Mouse (Mus musculus): Measurements from ENCODE around the gene Mogs. TPM values are rescaled to one million over a fixed set of nuclear protein-coding genes. Genes with fewer than 3 reads are reported as not detected.

The Mogs gene
- total and polyA plus RNA-seq, 3 experiments = 150 to 209 TPM; not detected in 1

DNA sequence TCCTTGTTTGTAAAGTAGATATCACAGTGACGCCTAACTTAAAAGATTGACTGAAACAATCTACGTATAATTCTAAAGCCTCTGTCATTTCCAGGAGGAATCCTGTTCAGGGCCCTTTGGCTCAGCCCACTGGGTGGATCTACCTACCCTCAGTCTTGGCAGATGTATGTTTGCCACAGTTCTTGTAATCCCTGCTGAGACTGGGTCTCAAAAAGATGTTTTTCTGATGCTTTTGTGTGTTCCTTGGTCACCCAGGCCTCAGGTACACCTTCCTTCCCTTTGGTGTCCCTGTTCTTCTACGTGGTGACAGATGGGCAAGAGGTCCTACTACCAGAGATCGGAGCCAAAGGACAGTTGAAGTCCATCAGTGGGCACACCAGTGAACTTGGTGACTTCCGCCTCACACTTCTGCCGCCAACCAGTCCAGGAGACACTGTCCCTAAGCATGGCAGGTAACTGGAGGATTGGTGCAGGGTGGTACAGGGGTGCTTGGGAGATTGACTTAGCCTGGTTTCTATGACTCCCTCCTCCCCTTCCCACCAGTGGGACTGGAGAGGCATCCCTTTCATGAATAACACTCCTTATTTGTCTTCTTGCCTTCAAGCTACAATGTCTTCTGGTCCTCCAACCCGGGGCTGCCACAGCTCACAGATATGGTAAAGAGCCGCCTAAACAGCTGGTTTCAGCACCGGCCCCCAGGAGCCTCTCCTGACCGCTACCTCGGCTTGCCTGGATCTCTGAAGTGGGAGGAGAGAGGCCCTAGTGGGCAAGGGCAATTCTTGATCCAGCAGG lies 1.3 kb downstream of the Mogs start:
- Histone ChIP-seq H3K9ac (ENCODE audit: control insufficient read depth, low read depth, low read length, poor library complexity, severe bottlenecking) (peak overlapping the region; percentile 88), H3K4me1 (ENCODE audit: control insufficient read depth in 1 of 2, insufficient read depth in 2 of 2, low read length in 2 of 2) (peaks cover 0 to 19% of the 10 kb centered on the region in 2 experiments; a peak in 2 of 4 replicates), H3K27me3 (ENCODE audit: control insufficient read depth in 1 of 2, insufficient read depth in 2 of 2, low read length in 2 of 2) (no peaks in the 10 kb centered on the region), H3K9me3 (replicated peaks; ENCODE audit: insufficient read depth, low read length) (no peaks in the 10 kb centered on the region), H3K4me3 (ENCODE audit: control insufficient read depth in 1 of 2, insufficient read depth in 1 of 2, low read depth in 2 of 2, low read length in 2 of 2) (peak overlapping the region; percentile 89 to 94), H3K36me3 (ENCODE audit: control insufficient read depth in 1 of 2, insufficient read depth in 2 of 2, low read length in 2 of 2) (peaks cover 0 to 15% of the 10 kb centered on the region in 2 experiments; a peak in 2 of 4 replicates), H3K79me2 (ENCODE audit: control insufficient read depth, insufficient read depth, low read length, poor library complexity) (peaks cover 35% of the 10 kb centered on the region), H3K27ac (ENCODE audit: control insufficient read depth, low read depth, low read length) (peak overlapping the region; percentile 4)
- TF ChIP-seq E2F4 (IDR thresholded peaks at IDR 0.05; ENCODE audit: borderline replicate concordance, low read depth, low read length) (no peak), CHD2 (IDR thresholded peaks at IDR 0.05; ENCODE audit: low read length) (no peak), MEF2A (IDR thresholded peaks at IDR 0.05; ENCODE audit: extremely low read depth, insufficient replicate concordance, low read depth, low read length, poor library complexity, severe bottlenecking) (no peak), MAZ (IDR thresholded peaks at IDR 0.05; ENCODE audit: low read depth, low read length) (no peak), ZKSCAN1 (IDR thresholded peaks at IDR 0.05; ENCODE audit: low read depth, low read length) (no peak), ETS1 (IDR thresholded peaks at IDR 0.05; ENCODE audit: low read depth, low read length) (no peak), RCOR1 (IDR thresholded peaks at IDR 0.05; ENCODE audit: low read depth, low read length) (no peak), SIN3A (IDR thresholded peaks at IDR 0.05; ENCODE audit: low read length) (no peak), GATA1 (IDR thresholded peaks at IDR 0.05; ENCODE audit: low read depth, low read length) (no peak), UBTF (IDR thresholded peaks at IDR 0.05; ENCODE audit: borderline replicate concordance, insufficient read depth, low read depth, low read length) (no peak), TBP (IDR thresholded peaks at IDR 0.05; ENCODE audit: low read depth, low read length) (no peak), SMC3 (IDR thresholded peaks at IDR 0.05; ENCODE audit: low read depth, low read length) (no peak), EP300 (IDR thresholded peaks at IDR 0.05; ENCODE audit: low read depth in 1 of 2, low read length in 2 of 2) (no peak), JUND (IDR thresholded peaks at IDR 0.05; ENCODE audit: low read depth, low read length) (no peak), MYB (IDR thresholded peaks at IDR 0.05; ENCODE audit: low read depth, low read length) (no peak), NELFE (IDR thresholded peaks at IDR 0.05; ENCODE audit: low read depth, low read length) (no peak)
- no peak for DNase-seq (ENCODE audit: low read depth, low spot score)

DNA sequence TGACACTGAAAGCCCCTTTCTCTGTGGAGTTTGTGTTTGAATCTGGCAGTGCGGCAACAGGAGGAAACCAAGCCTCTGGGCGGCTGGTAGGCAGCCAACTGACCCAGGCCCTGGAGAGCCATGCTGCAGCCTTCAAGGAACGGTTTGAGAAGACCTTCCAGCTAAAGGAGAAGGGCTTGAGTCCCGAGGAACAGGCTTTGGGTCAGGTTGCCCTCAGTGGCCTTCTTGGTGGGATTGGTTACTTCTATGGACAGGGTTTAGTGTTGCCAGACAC lies 1.8 kb downstream of the Mogs start:
- H3K4me1 ChIP-seq (ENCODE audit: control insufficient read depth in 1 of 2, insufficient read depth in 2 of 2, low read length in 2 of 2) = peaks cover 0 to 19% of the 10 kb centered on the region in 2 experiments; a peak in 2 of 4 replicates
- H3K4me3 ChIP-seq (ENCODE audit: control insufficient read depth in 1 of 2, insufficient read depth in 1 of 2, low read depth in 2 of 2, low read length in 2 of 2) = no peak overlapping the region; a peak in 1 of 4 replicates
- no peaks in the 10 kb centered on the region for H3K27me3 ChIP-seq (ENCODE audit: control insufficient read depth in 1 of 2, insufficient read depth in 2 of 2, low read length in 2 of 2)
- no peak for DNase-seq (ENCODE audit: low read depth, low spot score)
- no peak overlapping the region; the same call in 1 of the 2 replicates for H3K9ac ChIP-seq (ENCODE audit: control insufficient read depth, low read depth, low read length, poor library complexity, severe bottlenecking)
- H3K79me2 ChIP-seq (ENCODE audit: control insufficient read depth, insufficient read depth, low read length, poor library complexity) = peaks cover 36% of the 10 kb centered on the region
- H3K36me3 ChIP-seq (ENCODE audit: control insufficient read depth in 1 of 2, insufficient read depth in 2 of 2, low read length in 2 of 2) = peaks cover 0 to 15% of the 10 kb centered on the region in 2 experiments; a peak in 2 of 4 replicates
- H3K9me3 ChIP-seq (replicated peaks; ENCODE audit: insufficient read depth, low read length) = no peaks in the 10 kb centered on the region
- no peak overlapping the region for H3K27ac ChIP-seq (ENCODE audit: control insufficient read depth, low read depth, low read length)
- TF ChIP-seq JUND (IDR thresholded peaks at IDR 0.05; ENCODE audit: low read depth, low read length) = no peak
- no peak for TF ChIP-seq ETS1 (IDR thresholded peaks at IDR 0.05; ENCODE audit: low read depth, low read length)
- TF ChIP-seq HCFC1 (IDR thresholded peaks at IDR 0.05; ENCODE audit: low read depth, low read length) = no peak
- no peak for TF ChIP-seq UBTF (IDR thresholded peaks at IDR 0.05; ENCODE audit: borderline replicate concordance, insufficient read depth, low read depth, low read length)
- TF ChIP-seq E2F4 (IDR thresholded peaks at IDR 0.05; ENCODE audit: borderline replicate concordance, low read depth, low read length) = no peak
- no peak for TF ChIP-seq NELFE (IDR thresholded peaks at IDR 0.05; ENCODE audit: low read depth, low read length)
- TF ChIP-seq MAX (IDR thresholded peaks at IDR 0.05; ENCODE audit: low read length) = no peak
- no peak for TF ChIP-seq CHD2 (IDR thresholded peaks at IDR 0.05; ENCODE audit: low read length)
- no peak for TF ChIP-seq ZKSCAN1 (IDR thresholded peaks at IDR 0.05; ENCODE audit: low read depth, low read length)

All from MEL (cell line).